Mouse (Mus musculus) layer of hippocampus, adult 2 months (tissue): Measurements from ENCODE around the gene Spata7. TPM values are rescaled to one million over a fixed set of nuclear protein-coding genes. Genes with fewer than 3 reads are reported as not detected.
A peak's percentile ranks its signal among the peaks of the same experiment; 100 is the strongest.
"Not testable (repeated sequence)": the region's sequence is repeated elsewhere in the genome, so short reads cannot be mapped to it uniquely, and the experiment has no call there.

Source experiments
- DNase-seq, 2 experiments: peaks; one replicate each; pipeline ENCODE4 v3.0.0; 2022; ENCODE audit warnings: low spot score in 2 of 2
- H3K27ac ChIP-seq: fragments of 200-600 bp; 2 replicates; pipeline ENCODE4 v1.8.1; 2022
- H3K4me3 ChIP-seq: fragments of 200-600 bp; 2 replicates; pipeline ENCODE4 v1.8.1; 2022; ENCODE audit warnings: mild to moderate bottlenecking
- CTCF ChIP-seq: fragments of 200-600 bp; conservative IDR thresholded peaks from 2 replicates; pipeline ENCODE4 v1.8.1; 2022; ENCODE audit warnings: antibody characterized with exemption, mild to moderate bottlenecking, moderate library complexity
- long read RNA-seq, 2 experiments: library from polyadenylated mRNA; stranded (forward); transcript quantifications; one replicate each; pipeline ENCODE4 v2.0.0; 2021; ENCODE audit warnings: borderline mapping rate in 2 of 2
- total RNA-seq, 2 experiments: library from RNA; stranded (reverse); gene quantifications; 2 replicates each; pipeline ENCODE4 v1.2.3; 2021

Spata7 gene
- total RNA-seq = 10 to 100 TPM; 26.3 to 32.2 TPM
- long read RNA-seq, experiment 1, partial matches to known transcripts = 0 of 3 reads
- long read RNA-seq, experiment 1, other reads (novel, unspliced or antisense) = 0 of 3 reads
- long read RNA-seq, experiment 2, transcript Spata7-201 (12 exons, 2,052 nt) = major isoform, 9 of 14 reads
- long read RNA-seq, experiment 2, partial matches to known transcripts = 1 of 14 reads
- long read RNA-seq, experiment 2, other reads (novel, unspliced or antisense) = 3 of 14 reads

- Histone ChIP-seq H3K27ac (peak within 1 kb of the TSS; percentile 95), H3K4me3 (peak within 1 kb of the TSS; percentile 97)
- TF ChIP-seq CTCF = no peak
- DNase-seq = peak; percentile 80 to 86
These were observed at the start of gene Spata7 for GRCm38 (mm10) chr12:98627392-98628259. TSS of gene Spata7 (plus strand) at chr12:98628157.

- peak in 1 of 2 experiments; percentile 18 for DNase-seq
- peak; percentile 77 for TF ChIP-seq CTCF
- Histone ChIP-seq H3K4me3 (no peak overlapping the region), H3K27ac (no peak overlapping the region)
These were observed 42.7 kb upstream of the Spata7 start for GRCm38 (mm10) chr12:98585302-98585701.

- Histone ChIP-seq H3K27ac (no peak overlapping the region), H3K4me3 (no peak overlapping the region)
- no peak for DNase-seq
- no peak for TF ChIP-seq CTCF
These were observed 39.4 kb upstream of the Spata7 start for GRCm38 (mm10) chr12:98588573-98588972.

GRCm38 (mm10) chr12:98591016-98591415, 36.9 kb upstream of the Spata7 start:
- no peak overlapping the region for H3K27ac ChIP-seq
- no peak for TF ChIP-seq CTCF
- H3K4me3 ChIP-seq = no peak overlapping the region
- no peak for DNase-seq

- no peak overlapping the region for H3K4me3 ChIP-seq
- TF ChIP-seq CTCF = no peak
- no peak for DNase-seq
- H3K27ac ChIP-seq = no peak overlapping the region
These were observed 27.1 kb upstream of the Spata7 start for GRCm38 (mm10) chr12:98600861-98601260.

GRCm38 (mm10) chr12:98602114-98602513, 25.8 kb upstream of the Spata7 start:
- peak in 1 of 2 experiments; percentile 7 for DNase-seq
- no peak overlapping the region for H3K27ac ChIP-seq
- no peak for TF ChIP-seq CTCF
- no peak overlapping the region for H3K4me3 ChIP-seq

- no peak for DNase-seq
- H3K4me3 ChIP-seq = no peak overlapping the region
- H3K27ac ChIP-seq = no peak overlapping the region
- TF ChIP-seq CTCF = no peak
These were observed 22.7 kb upstream of the Spata7 start for GRCm38 (mm10) chr12:98605264-98605663.

GRCm38 (mm10) chr12:98606595-98607290, 21.2 kb upstream of the Spata7 start:
- peak in 1 of 2 experiments; percentile 10 for DNase-seq
- no peak overlapping the region for H3K4me3 ChIP-seq
- H3K27ac ChIP-seq = no peak overlapping the region
- no peak for TF ChIP-seq CTCF

GRCm38 (mm10) chr12:98610341-98610740, 17.6 kb upstream of the Spata7 start:
- TF ChIP-seq CTCF = no peak
- DNase-seq = no peak
- H3K4me3 ChIP-seq = no peak overlapping the region
- H3K27ac ChIP-seq = no peak overlapping the region

- Histone ChIP-seq H3K27ac (no peak overlapping the region), H3K4me3 (no peak overlapping the region)
- no peak for TF ChIP-seq CTCF
- no peak for DNase-seq
These were observed 12.9 kb upstream of the Spata7 start for GRCm38 (mm10) chr12:98614910-98615508.

- no peak for DNase-seq
- TF ChIP-seq CTCF = no peak
- no peak overlapping the region for H3K4me3 ChIP-seq
- no peak overlapping the region for H3K27ac ChIP-seq
These were observed 12.2 kb upstream of the Spata7 start for GRCm38 (mm10) chr12:98615746-98616145.

- no peak for TF ChIP-seq CTCF
- no peak overlapping the region for H3K4me3 ChIP-seq
- DNase-seq = no peak
- no peak overlapping the region for H3K27ac ChIP-seq
These were observed 8.5 kb upstream of the Spata7 start for GRCm38 (mm10) chr12:98619496-98619895.

GRCm38 (mm10) chr12:98620922-98621321, 7.0 kb upstream of the Spata7 start:
- H3K27ac ChIP-seq = not testable (repeated sequence)
- DNase-seq = peak; percentile 30 to 40
- peak; percentile 77 for TF ChIP-seq CTCF

GRCm38 (mm10) chr12:98623266-98623665, 4.7 kb upstream of the Spata7 start:
- not testable (repeated sequence) for DNase-seq, H3K27ac ChIP-seq

More at GRCm38 (mm10) chr12:98620922-98621321, 7.0 kb upstream of the Spata7 start:
- H3K4me3 ChIP-seq = not testable (repeated sequence)

More at GRCm38 (mm10) chr12:98623266-98623665, 4.7 kb upstream of the Spata7 start:
- H3K4me3 ChIP-seq = not testable (repeated sequence)
